Mouse (Mus musculus) neutrophil, adult 5-6 weeks (primary cell): ENCODE results near the gene Kif19a. TPM values are rescaled to one million over a fixed set of nuclear protein-coding genes. Genes with fewer than 3 reads are reported as not detected.

Experiments used
- ATAC-seq: fragments of 151-379, 151-347 bp; 2 replicates; pipeline ENCODE4 v1.8.0; 2017; ENCODE audit warnings: mild to moderate bottlenecking, moderate TSS enrichment; ENCODE audit not compliant: insufficient number of reproducible peaks, poor library complexity, low FRiP score, severe bottlenecking; ENCODE audit errors: extremely low read depth
- total RNA-seq: library from RNA; stranded (forward); fragments of 200-1000 nt; gene quantifications from 2 replicates; pipeline ENCODE4 v1.2.3, GENCODE M21; 2017

Kif19a gene
- total RNA-seq, result 3.1 and 5.4 TPM in 2 replicates

- peak; percentile 47; the same call in 1 of the 2 replicates for ATAC-seq
These were observed at the start of gene Kif19a for GRCm38 (mm10) chr11:114764820-114765818. Kif19a (plus strand) TSS chr11:114765388.

- no peak for ATAC-seq
These were observed 49.7 kb upstream of the Kif19a start for GRCm38 (mm10) chr11:114715531-114715930.

- no peak for ATAC-seq
These were observed 44.7 kb upstream of the Kif19a start for GRCm38 (mm10) chr11:114720535-114720934.

GRCm38 (mm10) chr11:114722438-114722837 lies 42.8 kb upstream of the Kif19a start:
- ATAC-seq, result no peak

- ATAC-seq, result no peak
These were observed 42.2 kb upstream of the Kif19a start for GRCm38 (mm10) chr11:114723030-114723429.

- no peak for ATAC-seq
These were observed 40.2 kb upstream of the Kif19a start for GRCm38 (mm10) chr11:114724787-114725590.

GRCm38 (mm10) chr11:114726965-114727825 lies 38.0 kb upstream of the Kif19a start, which contains the start of gene Dnaic2:
Dnaic2 (plus strand) TSS chr11:114727408.
- no peak for ATAC-seq

GRCm38 (mm10) chr11:114727826-114728186 lies 37.4 kb upstream of the Kif19a start:
- ATAC-seq, result no peak

GRCm38 (mm10) chr11:114728333-114728732 lies 36.9 kb upstream of the Kif19a start:
- no peak for ATAC-seq

- no peak for ATAC-seq
These were observed 35.3 kb upstream of the Kif19a start for GRCm38 (mm10) chr11:114729832-114730363.

- ATAC-seq, result no peak
These were observed 33.5 kb upstream of the Kif19a start for GRCm38 (mm10) chr11:114731711-114732110.

GRCm38 (mm10) chr11:114732890-114733289 lies 32.3 kb upstream of the Kif19a start:
- ATAC-seq, result no peak

GRCm38 (mm10) chr11:114736111-114736510 lies 29.1 kb upstream of the Kif19a start:
- no peak for ATAC-seq

- no peak for ATAC-seq
These were observed 28.1 kb upstream of the Kif19a start for GRCm38 (mm10) chr11:114736913-114737624.

GRCm38 (mm10) chr11:114740598-114740997 lies 24.6 kb upstream of the Kif19a start:
- ATAC-seq, result peak; percentile 69

GRCm38 (mm10) chr11:114741451-114741850 lies 23.7 kb upstream of the Kif19a start:
- no peak for ATAC-seq

- ATAC-seq, result peak; percentile 74
These were observed 20.1 kb upstream of the Kif19a start for GRCm38 (mm10) chr11:114745134-114745533.
